Mouse (Mus musculus): ENCODE data around the gene Flg. TPM values are rescaled to one million over a fixed set of nuclear protein-coding genes. Genes with fewer than 3 reads are reported as not detected.

Gene Flg
- total RNA-seq (2021), result not detected

DNA sequence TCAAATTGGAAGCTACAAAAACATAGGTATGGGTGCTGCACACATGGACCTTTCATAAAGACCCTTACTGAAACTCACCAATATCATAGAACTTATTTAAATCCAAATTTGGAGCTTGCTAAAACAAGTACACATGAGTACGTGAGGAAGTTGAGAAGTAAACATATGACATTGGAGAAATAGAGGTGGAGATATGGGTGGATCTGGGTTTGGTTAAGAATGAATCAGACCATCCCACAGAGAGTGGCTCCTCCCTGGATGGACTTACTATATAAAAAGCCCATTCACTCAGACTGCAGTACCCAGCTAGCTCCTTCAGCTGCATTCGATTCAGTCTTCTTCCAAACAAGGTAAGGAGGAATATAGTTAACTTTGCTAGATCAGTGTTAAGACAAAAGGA lies at the start of gene Flg:
Flg (plus strand) TSS at position 301 of the 400 bp plus-strand sequence.
- no peak for DNase-seq

DNA sequence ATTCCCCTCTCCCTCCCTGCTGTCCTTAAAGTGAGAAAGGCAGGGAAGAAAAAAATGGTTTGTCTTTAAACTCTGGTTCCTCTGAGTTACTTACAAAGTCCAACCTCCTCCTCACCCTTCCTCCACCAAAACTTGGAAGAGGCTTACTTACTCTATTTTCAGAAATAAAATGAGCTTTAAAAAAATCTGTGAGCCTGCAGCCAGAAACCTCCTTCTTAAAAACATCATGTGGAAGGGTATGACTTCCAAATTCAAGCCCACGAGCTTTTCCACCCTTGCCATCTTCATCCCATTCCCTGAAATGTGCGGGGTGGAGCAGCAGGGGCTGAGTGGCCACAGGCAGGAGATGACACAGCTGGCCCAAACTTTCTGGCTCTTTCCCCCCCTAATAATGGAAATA lies 24.2 kb downstream of the Flg start:
- DNase-seq, result no peak

DNA sequence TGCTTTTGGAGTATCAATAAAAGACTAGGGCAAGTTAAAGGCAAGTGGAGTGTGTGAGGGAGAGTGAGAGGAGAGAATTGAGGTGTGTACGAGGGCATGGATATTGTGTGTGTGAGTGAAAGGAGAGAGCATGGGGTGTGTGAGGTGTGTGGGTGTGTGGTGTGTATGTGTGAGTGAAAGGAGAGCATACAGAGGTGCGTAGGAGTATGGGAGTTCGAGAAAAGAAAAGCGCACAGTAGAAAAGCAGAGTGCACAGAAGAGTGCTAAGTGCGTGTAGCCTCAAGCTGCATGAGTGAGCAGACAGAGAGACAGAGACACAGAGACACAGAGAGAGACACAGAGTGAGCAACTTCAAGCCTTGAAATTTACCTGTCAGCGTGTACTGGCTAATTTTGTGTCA lies 26.5 kb downstream of the Flg start:
- no peak for DNase-seq

DNA sequence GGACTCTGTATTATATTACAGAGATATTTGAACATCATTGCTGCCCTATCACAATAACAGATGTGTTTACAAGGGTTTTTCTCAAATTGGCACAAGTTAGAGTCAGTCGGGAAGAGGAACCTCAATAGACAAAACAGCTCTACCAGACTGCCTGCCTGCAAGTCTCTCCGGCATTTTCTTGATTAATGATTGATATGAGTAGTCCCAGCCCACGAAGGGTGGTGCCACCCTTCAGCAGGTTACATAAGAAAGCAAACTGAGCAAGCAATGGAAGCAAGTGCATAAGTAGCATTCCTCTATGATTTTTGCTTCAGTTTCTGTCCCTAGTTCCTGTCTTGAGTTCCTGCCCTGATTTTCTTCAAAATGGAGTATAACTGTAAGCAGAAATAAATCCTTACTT lies 28.6 kb downstream of the Flg start:
- DNase-seq, result no peak

DNA sequence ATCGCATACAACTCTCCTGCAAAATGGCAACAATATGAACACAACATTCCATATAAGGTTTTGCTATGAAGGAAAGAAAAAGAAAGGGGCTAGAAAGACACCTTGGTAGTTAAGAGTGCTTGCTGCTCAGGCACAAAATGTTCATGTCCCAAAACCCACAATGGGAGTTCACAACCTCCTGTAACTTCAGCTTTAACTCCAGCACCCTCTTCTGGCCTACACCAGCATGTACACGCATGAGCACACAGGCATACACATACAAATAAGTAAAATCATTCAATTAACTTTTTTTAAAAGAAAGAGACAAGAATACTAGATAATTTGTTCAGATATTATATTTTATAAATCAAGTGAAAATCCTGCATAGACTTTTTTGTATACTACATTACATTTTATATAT lies 32.8 kb downstream of the Flg start:
- DNase-seq, result no peak

DNA sequence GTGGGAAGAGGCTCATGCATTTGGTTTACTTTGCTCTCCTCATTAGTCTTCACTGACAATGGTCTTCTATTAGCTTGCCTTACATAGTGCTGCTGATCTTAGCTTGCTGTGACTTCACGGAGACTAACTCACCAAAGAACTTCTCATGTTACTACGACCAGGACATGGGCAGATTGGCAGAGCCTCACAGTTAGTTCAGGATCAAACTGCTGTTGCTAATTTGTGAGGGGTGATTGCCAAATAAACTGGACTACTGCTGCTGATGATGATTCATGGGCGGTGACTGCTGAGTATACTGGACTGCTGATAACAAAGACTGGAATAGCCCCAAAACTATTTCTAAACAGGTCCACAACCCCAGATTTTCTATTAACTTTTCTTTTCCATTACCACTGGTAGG lies 38.0 kb downstream of the Flg start:
- no peak for DNase-seq

DNA sequence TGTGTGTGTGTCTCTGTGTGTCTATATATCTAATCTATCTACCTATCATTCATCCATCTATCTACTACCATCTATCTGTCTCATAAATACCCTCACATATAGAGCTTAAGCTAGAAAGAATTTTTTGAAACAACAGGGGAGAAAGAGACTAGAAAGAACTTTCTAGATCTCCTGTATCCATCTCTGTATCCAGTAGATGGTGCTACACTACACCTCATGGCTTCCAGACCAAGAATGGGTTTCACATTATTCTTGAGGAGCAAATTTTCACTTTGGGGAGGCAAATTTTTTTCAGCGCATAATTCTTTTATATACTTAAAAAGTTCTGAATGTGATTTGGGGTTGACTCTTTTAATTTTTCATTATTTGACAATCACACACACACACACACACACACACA lies 41.1 kb downstream of the Flg start:
- DNase-seq, result no peak

DNA sequence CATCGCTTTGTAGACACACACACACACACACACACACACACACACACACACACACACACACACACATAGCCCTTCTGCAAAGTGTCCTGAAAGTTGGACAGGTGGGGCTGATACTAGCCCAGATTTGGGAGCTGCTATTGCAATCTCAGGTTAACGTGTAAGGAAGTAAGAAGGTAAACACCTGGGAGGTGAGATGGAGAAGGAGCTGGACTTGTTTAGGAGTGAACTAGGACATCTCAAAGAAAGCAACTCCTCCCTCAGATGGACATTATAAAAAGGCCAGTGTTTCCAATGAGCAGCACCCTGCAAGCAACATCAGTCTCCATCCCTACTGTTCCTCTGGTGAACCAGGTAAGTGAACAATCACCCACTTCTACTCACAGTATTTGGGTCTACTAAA lies 46.1 kb downstream of the Flg start, which contains the start of gene Hrnr:
Hrnr (plus strand) TSS at position 301 of the 400 bp plus-strand sequence.
- DNase-seq, result no peak

DNA sequence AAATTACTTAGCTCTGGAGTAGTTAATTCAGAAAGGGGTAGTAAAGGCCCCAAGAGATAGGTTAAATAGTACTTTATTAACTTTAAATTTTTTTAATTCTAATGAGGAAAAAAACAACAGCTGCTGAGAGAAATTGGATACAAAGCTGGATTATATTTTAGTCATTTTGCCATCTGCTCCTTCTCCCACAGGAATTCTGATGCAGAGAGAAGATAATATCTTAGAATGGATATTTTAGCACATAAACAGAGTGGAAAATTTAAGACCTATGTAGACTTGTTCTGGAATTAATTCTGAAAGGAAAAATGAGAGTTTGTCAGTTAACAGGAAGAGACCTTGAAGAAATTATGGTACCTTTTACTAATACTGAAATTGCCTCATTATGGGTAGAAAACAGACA lies 64.4 kb downstream of the Flg start:
- DNase-seq, result no peak

DNA sequence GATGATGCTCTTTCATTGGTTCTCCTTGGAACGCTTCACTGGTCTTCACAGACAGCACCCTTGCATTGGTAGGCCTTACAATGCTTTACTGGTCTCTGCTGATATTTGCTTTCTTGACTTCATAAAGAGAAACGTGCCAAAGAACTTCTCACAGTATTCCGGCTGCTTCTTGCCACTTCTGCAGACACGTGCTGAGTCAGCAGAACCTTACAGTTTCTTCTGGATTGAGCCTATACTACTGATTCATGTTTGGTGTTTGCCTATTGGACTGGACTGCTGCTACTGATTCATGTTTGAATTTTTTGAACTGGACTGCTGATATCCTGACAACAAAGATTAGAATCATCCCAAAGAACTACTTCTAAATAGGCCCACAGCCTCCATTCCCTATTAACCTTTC lies 66.7 kb downstream of the Flg start:
- no peak for DNase-seq

Other genes with a start within 250 kb of the Flg start
- not detected for gene Gm4858, start 204.7 kb upstream of the Flg start, total RNA-seq (2021)
- not detected for gene Crnn, start 128.7 kb upstream of the Flg start, total RNA-seq (2021)
- not detected for gene Flg2, start 76.2 kb upstream of the Flg start, total RNA-seq (2021)
- not detected for gene Hrnr, start 46.2 kb downstream of the Flg start, total RNA-seq (2021)
- gene Rptn, start 120.2 kb downstream of the Flg start, total RNA-seq (2021), result not detected
- gene Tchh, start 168.8 kb downstream of the Flg start, total RNA-seq (2021), result 1 to 10 TPM in 1 of 2 experiments, under 1 TPM in 1; 0.91 to 1.1 TPM
- not detected for gene Tchhl1, start 195.2 kb downstream of the Flg start, total RNA-seq (2021)
- gene S100a11, start 247.0 kb downstream of the Flg start, total RNA-seq (2021), result 1 to 10 TPM; 3.8 to 8.2 TPM